Mouse (Mus musculus) granulocyte monocyte progenitor cell, adult 5-6 weeks (primary cell): Measurements from ENCODE around the gene Sptbn4. TPM values are rescaled to one million over a fixed set of nuclear protein-coding genes. Genes with fewer than 3 reads are reported as not detected.

Experiments
- ATAC-seq: replicated peaks from 2 replicates; pipeline ENCODE4 v1.8.0; 2016; ENCODE audit warnings: mild to moderate bottlenecking, moderate TSS enrichment, inconsistent platforms; ENCODE audit not compliant: poor library complexity, severe bottlenecking
- total RNA-seq, 2 experiments: library from RNA; stranded (forward) in 1 of 2; stranded (reverse) in 1 of 2; fragments of 200-712, 200-1000 nt in 1 of 2; fragments of >200 nt in 1 of 2; fragmentation: Nextera tagmentation in 1 of 2; gene quantifications; 2 replicates each; pipeline ENCODE4 v1.2.3; 2014 to 2017

Sptbn4 gene
- total RNA-seq, 2 experiments from 2014 or later = not detected

DNA sequence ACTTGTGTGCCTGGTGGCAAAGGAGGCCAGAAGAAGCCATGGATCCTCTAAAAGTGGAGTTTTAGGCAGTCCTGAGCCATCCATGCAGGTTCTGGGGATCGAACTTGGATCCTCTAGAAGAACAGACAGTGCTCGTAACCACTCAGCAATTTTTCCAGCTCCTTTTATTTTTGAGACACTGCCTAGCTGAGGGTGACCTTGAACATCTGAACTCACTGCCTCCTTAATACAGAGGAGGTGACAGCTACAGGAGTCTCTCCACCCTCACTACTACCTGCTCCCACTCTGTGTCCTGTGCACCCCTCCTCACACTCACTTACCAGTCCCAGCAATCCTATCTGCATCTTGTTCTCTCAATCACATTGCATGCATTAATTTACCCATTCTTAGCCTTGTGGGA is 28.1 kb upstream of the Sptbn4 start:
- ATAC-seq = no peak

DNA sequence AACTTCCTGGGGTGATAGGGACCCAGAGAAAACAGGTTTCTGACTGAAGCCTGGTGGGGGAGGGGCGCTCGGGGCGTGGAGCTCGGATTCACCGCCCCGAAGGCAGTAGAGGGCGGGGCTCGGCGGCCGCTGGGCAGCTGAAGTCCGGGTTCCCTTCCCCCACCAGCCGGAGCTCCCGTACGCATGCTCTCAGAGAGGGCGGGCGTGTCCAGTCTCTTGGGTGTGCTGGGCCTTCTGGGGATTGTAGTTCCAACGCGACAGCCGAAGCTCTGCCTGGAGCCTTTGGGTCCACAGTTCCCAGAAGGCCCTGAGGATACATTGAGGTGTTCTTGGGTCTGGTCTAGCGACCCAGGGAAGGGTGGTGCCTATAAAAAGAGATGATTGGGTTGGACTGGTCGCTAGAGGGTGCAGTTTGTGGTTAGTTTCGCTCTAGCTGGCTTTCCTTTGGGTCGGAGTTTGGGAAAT is 27.0 kb upstream of the Sptbn4 start:
- peak; percentile 74 for ATAC-seq

DNA sequence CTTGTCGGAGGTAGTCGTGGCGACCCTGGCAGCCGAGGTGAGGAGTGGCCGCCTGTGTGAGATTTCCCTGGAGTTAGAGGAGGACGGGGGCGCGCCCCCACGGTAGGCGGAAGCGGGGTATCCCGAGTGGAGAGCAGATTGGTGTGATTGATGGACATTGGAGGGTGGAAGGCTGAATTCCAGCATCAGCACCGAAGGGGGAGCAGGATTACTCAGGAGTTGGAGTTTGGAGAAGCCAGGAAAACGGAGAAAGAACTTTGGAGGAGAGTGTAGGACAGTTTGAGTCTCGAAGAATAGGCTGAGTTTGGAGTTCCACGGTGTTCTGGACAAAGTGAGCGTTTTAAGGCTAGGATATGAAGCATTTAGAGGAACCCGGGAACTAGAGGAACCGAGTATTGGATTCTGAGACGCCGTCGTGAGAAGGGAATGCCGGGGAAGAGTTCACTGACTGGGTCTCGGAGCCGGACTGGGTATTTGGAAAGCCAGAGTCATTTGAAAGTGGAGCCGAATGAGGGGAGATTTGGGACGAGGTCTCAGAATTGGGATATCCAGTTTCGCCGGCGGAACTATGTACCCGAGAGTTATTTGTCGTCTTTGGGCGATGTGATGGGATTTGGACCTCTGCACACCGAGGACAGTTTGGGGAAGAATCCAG is 26.5 kb upstream of the Sptbn4 start:
- no peak for ATAC-seq

DNA sequence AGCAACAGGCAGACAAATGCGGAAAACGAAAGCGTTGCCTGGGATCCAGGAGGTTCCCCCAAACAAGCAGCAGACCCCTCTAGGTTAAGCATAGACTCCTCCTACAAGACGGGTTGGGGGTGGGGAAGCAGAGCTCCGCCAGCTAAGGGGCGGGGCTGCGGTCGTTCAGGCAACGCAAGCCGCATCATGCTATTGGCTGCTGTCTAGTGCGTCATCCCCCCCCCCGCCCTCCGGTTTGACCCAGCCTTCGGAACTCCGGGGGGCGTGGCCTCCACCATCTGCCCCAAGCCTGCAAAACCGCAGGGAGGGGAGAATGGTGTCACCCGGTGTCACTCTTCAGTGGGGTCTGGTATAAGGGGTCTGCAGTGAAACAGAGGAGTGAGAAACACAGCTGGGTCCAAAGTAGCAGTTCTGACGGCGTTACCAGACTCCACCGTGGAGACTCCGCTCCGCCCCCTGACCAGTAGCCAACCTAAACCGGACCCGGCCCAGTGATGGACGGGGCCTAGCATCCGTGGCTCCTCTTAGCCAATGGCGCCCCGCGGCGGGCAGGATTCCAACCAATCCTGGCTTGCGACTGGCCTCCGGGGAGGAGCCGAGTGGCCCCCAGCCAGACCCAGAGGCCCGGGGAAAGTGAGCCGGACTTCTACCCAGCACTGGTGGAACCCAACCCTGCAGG is 25.8 kb upstream of the Sptbn4 start, which contains the start of gene Sertad3:
Sertad3 (plus strand) TSS at position 613 of the 679 bp plus-strand sequence.
- ATAC-seq = peak; percentile 71

DNA sequence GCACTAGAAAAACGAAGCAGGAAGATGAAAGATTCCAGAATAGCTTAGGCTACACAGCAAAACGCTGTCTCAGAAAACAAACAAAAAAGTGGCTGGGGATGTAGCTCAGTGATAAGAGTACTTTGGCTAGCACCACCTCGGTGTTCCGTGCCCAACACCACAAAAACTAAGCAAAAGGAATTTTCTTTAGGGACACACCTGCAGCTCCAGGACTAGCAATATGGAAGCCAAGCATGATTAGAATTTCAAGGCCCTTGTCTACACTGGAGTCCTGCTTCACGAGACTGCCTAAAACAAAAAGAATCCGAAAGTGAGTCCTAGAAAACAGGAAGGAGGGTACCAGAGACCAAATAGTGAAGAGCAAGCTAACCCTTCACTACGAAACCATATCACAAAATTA is 25.1 kb upstream of the Sptbn4 start:
- no peak for ATAC-seq

DNA sequence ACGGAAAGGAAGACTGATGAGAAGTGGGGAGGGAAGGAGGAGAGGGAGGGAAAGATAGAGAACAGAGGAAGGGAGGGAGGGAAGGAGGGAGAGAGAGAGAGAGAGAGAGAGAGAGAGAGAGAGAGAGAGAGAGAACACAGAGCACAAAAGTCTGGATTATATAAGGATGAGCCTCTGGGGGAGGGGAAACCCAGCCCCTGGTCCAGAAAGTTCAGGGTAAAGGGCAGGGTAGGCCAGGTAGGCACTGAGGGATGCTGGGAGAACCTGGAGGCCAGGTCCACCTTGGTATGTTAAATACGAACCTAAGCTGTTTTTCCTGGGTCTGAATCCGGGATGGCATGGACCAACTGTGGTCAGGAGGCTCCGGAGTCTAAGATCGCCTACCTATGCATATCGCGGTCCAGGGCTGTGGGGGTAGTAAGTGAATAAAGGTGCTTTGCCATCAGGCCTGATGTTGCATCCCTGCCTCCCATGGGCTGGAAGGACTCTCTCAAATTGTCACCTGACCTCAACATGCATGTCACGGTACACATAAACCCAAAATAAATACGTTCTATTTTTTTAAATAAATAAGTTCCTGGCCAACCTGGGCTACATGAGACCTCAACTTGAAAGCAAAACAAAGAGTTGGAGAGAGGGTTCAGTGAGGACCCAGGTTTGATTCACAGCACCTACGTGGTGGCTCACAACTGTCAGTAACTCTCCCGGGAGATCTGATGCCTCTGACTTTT is 24.1 kb upstream of the Sptbn4 start:
- ATAC-seq = no peak

DNA sequence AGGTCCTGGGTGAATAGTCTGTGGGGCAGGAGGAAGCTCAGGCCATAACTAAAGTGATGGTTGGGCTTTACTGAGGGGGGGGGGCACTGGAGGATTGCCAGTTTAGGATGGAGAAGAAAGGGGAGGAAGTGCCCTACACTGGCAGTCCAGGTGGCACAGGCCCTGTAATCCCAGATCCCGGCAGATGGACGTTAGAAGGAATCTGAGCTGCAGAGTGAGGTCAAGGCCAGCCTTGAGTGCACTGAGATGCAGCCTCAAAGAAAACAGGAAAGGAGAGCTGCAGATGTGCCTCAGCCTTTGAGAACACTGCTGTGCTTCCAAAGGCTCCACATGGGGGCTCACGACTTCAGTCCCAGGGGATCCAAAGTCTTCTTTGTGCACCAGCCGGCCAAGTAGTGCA is 20.2 kb upstream of the Sptbn4 start:
- ATAC-seq = no peak

DNA sequence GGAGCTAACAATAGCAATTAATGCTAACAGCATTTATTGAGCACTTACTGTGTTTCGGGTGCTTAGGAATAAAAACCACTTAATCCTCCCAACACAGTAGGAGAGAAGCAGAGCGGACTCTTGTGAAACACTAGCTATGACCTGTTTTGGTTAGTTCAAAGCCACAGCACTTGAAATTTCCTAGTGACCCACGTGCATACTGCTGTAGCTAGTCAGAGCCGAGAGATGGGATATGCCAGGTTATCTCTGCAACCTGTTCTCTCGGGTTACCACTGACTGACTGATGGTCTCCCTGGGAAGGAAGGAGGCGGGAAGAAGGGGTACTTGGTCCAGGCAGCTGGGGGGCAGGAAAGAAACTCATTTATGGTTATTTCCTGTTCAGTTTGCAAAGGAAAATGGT is 13.0 kb upstream of the Sptbn4 start:
- ATAC-seq = peak; percentile 69

DNA sequence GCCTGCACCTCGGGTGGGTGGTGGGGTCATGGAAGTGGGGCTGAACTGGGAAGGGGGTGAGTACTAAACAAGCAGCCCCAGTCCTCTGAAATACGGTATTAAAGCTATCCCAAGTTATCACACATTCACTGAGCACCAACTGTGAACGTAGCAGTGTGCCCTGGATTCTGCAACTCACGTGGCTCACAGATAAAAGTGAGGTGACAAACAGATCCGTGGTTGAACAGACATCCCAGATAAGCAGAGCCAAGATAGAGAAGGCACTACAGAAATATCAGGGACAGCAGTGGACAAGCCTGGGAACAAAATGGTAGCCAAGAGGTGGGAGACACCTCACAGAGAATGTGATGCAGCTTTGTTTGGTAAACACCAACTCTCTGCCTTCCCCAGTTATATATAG is 12.2 kb upstream of the Sptbn4 start:
- ATAC-seq = no peak

DNA sequence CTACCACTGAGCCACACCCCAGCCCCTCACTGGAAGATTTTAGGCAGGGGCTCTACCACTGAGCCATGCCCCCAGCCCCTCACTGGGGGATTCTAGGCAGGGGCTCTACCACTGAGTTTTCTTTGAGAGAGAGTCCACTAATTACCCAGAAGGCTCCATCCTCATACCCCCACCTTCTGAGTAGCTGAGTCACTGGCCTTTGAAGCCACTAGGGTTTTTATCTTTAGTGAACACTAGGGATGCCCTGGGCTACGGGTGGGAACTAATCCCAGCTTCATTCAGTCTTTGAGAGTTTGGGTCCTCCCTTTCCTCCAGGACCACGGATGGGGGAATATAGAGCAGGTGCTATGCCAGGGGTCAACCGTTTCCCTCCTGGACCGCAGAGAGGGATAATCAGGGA is 11.1 kb upstream of the Sptbn4 start:
- no peak for ATAC-seq

DNA sequence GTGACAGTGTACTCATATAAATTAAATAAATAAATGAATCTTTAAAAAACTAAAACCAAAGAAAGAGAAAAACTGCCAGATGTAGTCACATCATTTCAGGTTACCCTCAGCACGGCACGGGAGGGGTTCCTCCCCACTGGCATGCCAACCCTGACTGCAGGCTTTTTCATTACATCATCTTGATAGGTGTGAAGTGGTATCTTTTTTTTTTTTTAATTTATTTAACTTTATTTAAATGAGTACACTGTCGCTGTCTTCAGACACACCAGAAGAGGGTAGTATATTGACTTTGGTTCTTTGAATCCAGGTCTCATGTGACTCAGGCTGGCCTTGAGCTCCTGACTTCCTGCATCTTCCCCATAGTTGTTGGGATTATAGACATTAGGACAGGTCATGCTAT is 7.8 kb upstream of the Sptbn4 start:
- no peak for ATAC-seq

DNA sequence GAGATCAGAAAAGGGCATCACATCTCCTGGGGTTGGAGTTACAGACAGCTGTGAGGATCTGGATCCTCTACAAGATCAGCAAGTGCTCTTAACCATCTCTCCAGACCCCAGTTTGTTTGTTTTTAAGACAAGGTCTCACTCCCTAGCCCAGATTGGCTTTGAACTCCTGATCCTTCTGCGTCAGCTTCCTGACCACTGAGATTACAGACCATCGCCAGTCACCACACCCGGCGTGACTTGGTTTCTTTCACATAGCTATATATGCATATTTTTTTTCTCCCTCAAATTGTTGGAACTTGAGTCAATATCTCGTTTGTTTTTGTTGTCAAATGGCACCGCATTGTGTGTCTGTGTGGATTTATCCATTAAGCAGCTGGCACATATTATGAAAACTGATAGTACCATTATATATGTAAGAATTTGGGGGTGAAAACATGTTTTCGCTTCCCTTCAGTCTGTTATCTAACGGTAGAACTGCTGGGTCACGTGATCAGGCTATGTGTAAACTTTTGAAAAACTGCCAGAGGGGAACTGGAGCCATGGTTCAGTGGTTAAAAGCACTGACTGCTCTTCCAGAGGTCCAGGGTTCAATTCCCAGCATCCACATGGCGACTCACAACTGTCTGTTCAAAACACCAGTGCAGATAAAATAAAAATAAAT is 7.1 kb upstream of the Sptbn4 start:
- peak; percentile 30 for ATAC-seq

DNA sequence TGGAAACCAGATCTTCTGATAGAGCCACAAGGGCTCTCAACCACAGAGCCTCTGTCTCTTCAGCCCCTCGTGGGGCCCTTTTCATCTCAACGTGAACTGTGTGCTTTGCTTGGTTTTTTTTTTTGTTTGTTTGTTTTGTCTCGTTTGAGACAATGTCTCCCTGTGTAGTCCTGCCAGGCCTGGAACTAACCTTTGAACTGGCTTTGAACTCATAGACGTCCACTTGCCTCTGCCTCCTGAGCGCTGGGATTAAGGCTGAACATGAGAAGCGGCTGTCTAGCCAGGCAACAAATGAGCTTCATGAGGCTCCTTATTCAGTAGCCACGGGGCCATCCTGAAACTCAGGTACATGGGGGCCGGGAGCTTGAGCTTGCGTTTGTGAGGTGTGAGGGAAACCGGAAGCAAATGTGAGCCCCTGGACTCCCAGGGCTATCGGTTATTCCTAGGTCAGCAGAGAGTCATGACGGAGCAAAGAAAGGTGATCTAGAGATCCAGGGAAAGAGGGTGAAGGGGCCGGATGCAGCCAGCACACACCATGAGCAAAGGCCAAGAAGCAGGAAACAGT is 4.8 kb upstream of the Sptbn4 start:
- no peak for ATAC-seq

DNA sequence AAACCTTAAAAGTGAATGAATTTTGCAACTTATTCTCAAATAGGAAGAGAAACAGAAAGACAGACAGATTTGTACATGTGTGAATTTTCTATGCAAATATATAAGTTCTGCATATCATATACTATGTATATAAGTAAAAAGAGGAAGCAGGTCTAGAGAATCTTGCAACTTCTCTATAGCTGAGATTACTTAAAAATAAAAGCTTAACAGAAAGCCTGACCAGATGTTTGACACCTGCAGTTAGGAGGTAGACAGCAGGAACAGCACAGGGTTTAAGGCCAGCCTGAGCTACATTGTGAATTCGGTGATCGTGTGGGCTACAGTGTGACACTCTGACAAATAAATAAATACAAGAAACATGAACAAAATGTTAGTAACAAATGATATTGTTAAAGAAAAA is 3.9 kb upstream of the Sptbn4 start:
- peak; percentile 19 for ATAC-seq

DNA sequence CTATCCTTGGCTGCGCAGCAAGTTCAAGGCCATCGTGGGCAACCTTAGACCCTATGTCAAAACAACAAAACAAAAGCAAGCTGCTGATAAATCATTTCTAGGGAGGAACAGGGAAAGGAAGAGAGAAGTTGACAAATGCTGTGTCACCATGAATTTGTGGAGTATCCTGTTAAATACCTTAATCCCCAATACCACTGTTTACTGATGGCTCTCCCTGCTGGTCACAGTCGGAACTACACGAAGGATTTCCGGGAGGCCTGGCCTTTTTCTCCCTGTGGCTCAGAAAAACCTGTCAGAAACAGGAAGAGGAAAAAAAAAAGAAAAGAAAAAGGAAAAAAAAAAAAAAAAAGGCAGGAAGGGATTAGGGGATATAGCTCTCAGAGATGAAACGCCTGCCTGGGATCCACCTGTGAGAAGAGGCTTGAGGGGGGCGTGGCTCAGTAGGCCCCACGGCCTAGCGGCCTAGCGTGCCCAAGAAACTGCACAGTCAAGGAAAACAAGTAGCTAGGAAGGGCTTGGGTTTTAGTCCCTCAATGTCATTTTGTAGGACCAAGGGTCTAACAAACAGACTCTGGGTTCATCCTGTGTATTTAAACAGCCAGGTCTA is 1.9 kb upstream of the Sptbn4 start:
- peak; percentile 13; the same call in 1 of the 2 replicates for ATAC-seq

DNA sequence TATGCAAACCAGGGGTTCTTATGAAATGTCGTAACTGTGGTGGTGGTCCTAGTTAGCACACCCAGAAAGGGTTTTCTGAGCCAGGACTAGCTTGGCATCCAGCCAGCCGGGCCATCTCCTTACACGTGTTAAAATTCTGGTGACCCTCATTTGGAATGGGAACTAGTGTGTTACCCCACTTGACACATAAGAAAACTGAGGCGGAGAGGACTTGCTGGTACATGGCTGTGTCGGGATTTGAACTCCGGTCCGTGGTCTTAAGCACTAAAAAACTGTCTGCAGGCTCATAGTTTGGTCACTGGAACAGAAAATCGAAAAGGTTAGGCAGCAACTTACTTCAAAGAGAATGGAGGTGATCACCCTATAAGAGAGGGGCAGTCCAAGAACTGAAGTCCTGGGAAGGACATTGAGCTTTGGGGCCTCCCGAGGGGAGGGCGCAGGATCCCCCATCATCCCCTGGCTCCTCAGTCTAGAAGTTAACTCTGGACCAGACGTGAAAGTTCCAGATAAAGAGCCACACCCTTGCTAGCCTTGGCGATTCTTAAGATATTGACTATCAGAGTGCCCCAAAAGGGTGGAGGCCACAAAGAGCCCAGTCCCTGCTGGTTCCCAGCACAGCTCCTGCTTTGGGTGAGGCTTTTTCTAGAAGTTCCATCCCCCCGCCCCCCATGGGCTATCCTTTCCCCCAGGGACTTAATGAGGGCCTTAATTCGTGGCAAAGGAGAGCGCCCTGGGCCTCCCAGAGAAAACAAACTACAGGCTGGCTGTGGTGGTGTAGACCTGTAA is 1.1 kb upstream of the Sptbn4 start:
- no peak for ATAC-seq

DNA sequence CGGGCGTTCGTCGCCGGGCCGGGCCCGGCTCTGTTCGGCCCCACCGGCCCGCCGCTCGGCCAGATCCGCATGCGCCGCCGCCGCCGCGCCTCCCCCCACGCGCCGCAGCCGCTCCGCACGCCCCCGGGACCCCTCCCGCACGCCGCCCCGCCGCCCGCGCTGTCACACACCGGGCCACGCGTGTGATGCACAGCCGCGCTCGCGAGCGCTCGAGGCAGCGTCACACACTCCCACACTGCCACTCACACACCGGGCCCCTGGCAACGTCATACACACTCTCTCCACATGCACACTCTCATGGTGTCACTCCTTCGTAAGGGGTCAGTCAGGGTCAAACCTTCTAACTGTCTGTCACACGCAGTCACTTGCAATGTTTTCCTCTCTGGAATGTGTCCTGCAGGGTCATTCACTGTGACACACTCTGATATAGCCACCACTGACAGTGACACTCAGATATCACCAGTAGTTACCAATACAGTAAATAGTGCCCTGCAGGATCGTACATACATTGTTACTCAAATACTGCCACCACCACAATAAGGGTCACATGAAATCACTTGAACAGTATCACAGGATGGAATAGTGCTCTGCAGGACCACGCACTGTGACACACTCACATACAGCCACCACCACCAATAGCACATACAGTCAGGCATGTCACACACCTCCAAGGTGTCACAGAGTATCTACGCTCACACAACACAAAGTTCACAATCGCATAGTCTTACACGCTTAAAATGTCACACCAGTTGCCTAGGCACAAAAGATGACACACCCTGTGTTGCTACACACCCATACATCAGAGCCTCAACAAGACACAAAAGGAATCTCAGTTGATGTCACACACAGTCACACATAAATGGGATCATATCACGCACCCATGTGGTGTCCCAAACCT is 716 bp downstream of the Sptbn4 start:
- ATAC-seq = peak; percentile 18

DNA sequence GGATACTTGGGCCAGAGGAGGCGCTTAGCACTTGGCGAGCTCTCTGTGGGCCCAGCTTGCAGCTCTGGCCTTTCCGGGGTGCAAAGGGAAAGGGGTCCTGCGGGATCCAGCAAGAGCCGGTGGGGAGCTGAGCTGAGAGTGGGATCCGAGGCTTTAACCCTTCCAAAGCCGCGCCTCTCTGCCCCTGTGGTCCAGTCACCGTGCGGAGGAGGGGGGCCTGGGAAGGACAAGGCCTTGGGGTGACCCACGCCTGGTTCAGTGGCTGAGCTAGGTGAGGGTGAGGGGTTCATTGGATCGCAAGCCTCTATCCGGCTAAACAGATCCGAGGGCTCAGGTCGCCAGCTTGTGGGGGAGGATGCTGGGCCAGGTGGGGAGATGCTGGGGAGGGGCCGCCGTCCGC is 1.4 kb downstream of the Sptbn4 start:
- no peak for ATAC-seq
